Mouse (Mus musculus): ENCODE results near the gene Lck. TPM values are rescaled to one million over a fixed set of nuclear protein-coding genes. Genes with fewer than 3 reads are reported as not detected.
"Not testable (repeated sequence)": the region's sequence is repeated elsewhere in the genome, so short reads cannot be mapped to it uniquely, and the experiment has no call there.

Gene Lck
- polyA plus RNA-seq, 1 experiment from 2014 or later: 7.5 TPM

GRCm38 (mm10) chr4:129540012-129540411 lies 33.4 kb downstream of the Lck start:
- Histone ChIP-seq H3K4me3 (ENCODE audit: low read depth, low read length) (no peak overlapping the region), H3K27me3 (ENCODE audit: control insufficient read depth, insufficient read depth, low read length) (no peaks in the 10 kb centered on the region), H3K27ac (ENCODE audit: low read length) (no peak overlapping the region), H3K4me1 (ENCODE audit: control insufficient read depth, insufficient read depth, low read length) (peaks cover 9% of the 10 kb centered on the region), H3K9ac (replicated peaks; ENCODE audit: low read depth, low read length) (no peak overlapping the region), H3K9me3 (ENCODE audit: control insufficient read depth, low read depth, low read length) (no peaks in the 10 kb centered on the region), H3K4me2 (replicated peaks; ENCODE audit: low read depth, low read length) (no peak overlapping the region), H3K36me3 (ENCODE audit: control insufficient read depth, insufficient read depth, low read length) (peaks cover 4% of the 10 kb centered on the region; the same call in 1 of the 2 replicates)
- no peak for ATAC-seq (ENCODE audit: insufficient number of reproducible peaks, insufficient read depth, low FRiP score, low read depth)
- WGBS: 92% methylated on average over 6 of the region's 6 CpGs

GRCm38 (mm10) chr4:129528901-129529300 lies 44.5 kb downstream of the Lck start:
- H3K4me2 ChIP-seq (replicated peaks; ENCODE audit: low read depth, low read length); H3K27ac ChIP-seq (ENCODE audit: low read length); H3K4me3 ChIP-seq (ENCODE audit: low read depth, low read length); H3K27me3 ChIP-seq (ENCODE audit: control insufficient read depth, insufficient read depth, low read length); H3K9ac ChIP-seq (replicated peaks; ENCODE audit: low read depth, low read length); ATAC-seq (ENCODE audit: insufficient number of reproducible peaks, insufficient read depth, low FRiP score, low read depth); H3K4me1 ChIP-seq (ENCODE audit: control insufficient read depth, insufficient read depth, low read length); H3K9me3 ChIP-seq (ENCODE audit: control insufficient read depth, low read depth, low read length): not testable (repeated sequence)
- 96% methylated on average over 5 of the region's 6 CpGs for WGBS
- H3K36me3 ChIP-seq (ENCODE audit: control insufficient read depth, insufficient read depth, low read length): peaks cover 56% of the 10 kb centered on the region

DNA sequence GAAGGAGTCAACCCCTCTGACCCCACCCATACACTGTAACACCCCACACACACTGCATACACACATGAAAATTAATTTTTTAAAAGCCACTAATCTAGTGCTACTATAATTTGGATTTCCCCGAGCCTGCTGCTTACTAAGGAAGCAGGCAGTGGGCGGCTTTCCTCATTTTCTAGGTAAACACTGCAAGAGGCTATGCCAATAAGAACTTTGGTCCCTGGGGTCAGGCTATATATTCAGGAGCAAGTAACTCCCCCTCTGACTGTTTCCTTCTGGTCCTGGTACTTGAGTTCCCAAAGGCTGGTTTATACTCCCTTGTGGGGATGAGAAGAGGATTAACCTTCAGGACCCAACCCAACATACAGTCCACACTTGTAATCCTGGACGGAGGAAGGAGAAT lies 47.6 kb downstream of the Lck start:
- no peak overlapping the region for H3K4me3 ChIP-seq (ENCODE audit: low read depth, low read length)
- H3K4me2 ChIP-seq (replicated peaks; ENCODE audit: low read depth, low read length): no peak overlapping the region
- H3K4me1 ChIP-seq (ENCODE audit: control insufficient read depth, insufficient read depth, low read length): no peaks in the 10 kb centered on the region
- no peaks in the 10 kb centered on the region for H3K9me3 ChIP-seq (ENCODE audit: control insufficient read depth, low read depth, low read length)
- peaks cover 67% of the 10 kb centered on the region for H3K36me3 ChIP-seq (ENCODE audit: control insufficient read depth, insufficient read depth, low read length)
- no peak overlapping the region for H3K27ac ChIP-seq (ENCODE audit: low read length)
- H3K27me3 ChIP-seq (ENCODE audit: control insufficient read depth, insufficient read depth, low read length): no peaks in the 10 kb centered on the region
- WGBS: 79% methylated on average over 3 of the region's 3 CpGs
- no peak for ATAC-seq (ENCODE audit: insufficient number of reproducible peaks, insufficient read depth, low FRiP score, low read depth)
- H3K9ac ChIP-seq (replicated peaks; ENCODE audit: low read depth, low read length): no peak overlapping the region

GRCm38 (mm10) chr4:129525338-129525737 lies 48.1 kb downstream of the Lck start:
- Histone ChIP-seq H3K4me3 (ENCODE audit: low read depth, low read length) (no peak overlapping the region), H3K27me3 (ENCODE audit: control insufficient read depth, insufficient read depth, low read length) (no peaks in the 10 kb centered on the region), H3K36me3 (ENCODE audit: control insufficient read depth, insufficient read depth, low read length) (peaks cover 65% of the 10 kb centered on the region), H3K4me1 (ENCODE audit: control insufficient read depth, insufficient read depth, low read length) (no peaks in the 10 kb centered on the region), H3K9me3 (ENCODE audit: control insufficient read depth, low read depth, low read length) (no peaks in the 10 kb centered on the region), H3K4me2 (replicated peaks; ENCODE audit: low read depth, low read length) (no peak overlapping the region), H3K9ac (replicated peaks; ENCODE audit: low read depth, low read length) (no peak overlapping the region), H3K27ac (ENCODE audit: low read length) (no peak overlapping the region)
- ATAC-seq (ENCODE audit: insufficient number of reproducible peaks, insufficient read depth, low FRiP score, low read depth): no peak
- 86% methylated on average over 5 of the region's 5 CpGs for WGBS

DNA sequence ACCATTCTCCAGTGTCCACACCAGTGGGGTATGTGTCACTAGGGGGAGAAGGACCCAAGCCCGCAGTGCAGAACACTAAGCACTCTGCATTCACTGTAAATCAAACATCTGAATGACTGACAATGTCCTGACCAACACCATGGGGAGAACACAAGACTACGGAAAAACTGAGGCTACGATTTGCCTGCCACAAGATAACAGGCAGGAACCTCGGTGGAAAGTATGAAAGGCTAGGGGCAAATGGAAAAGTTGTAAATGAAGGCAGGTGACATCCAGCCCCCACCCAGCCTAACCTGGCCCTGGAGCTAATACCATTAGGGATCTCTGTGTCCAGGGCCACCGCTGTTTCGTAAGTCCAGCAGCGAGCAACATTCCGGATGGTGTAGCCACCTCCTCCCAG lies 54.9 kb downstream of the Lck start:
- no peak overlapping the region for H3K9ac ChIP-seq (replicated peaks; ENCODE audit: low read depth, low read length)
- no peaks in the 10 kb centered on the region for H3K27me3 ChIP-seq (ENCODE audit: control insufficient read depth, insufficient read depth, low read length)
- peaks cover 9% of the 10 kb centered on the region; the same call in 1 of the 2 replicates for H3K4me1 ChIP-seq (ENCODE audit: control insufficient read depth, insufficient read depth, low read length)
- no peak overlapping the region for H3K4me2 ChIP-seq (replicated peaks; ENCODE audit: low read depth, low read length)
- no peaks in the 10 kb centered on the region for H3K9me3 ChIP-seq (ENCODE audit: control insufficient read depth, low read depth, low read length)
- H3K36me3 ChIP-seq (ENCODE audit: control insufficient read depth, insufficient read depth, low read length): peaks cover 57% of the 10 kb centered on the region
- ATAC-seq (ENCODE audit: insufficient number of reproducible peaks, insufficient read depth, low FRiP score, low read depth): no peak
- 90% methylated on average over 8 of the region's 8 CpGs for WGBS
- H3K4me3 ChIP-seq (ENCODE audit: low read depth, low read length): no peak overlapping the region
- no peak overlapping the region for H3K27ac ChIP-seq (ENCODE audit: low read length)

GRCm38 (mm10) chr4:129516925-129517324 lies 56.5 kb downstream of the Lck start:
- Histone ChIP-seq H3K27ac (ENCODE audit: low read length) (peak overlapping the region; percentile 78), H3K36me3 (ENCODE audit: control insufficient read depth, insufficient read depth, low read length) (peaks cover 42% of the 10 kb centered on the region), H3K4me2 (replicated peaks; ENCODE audit: low read depth, low read length) (no peak overlapping the region), H3K4me1 (ENCODE audit: control insufficient read depth, insufficient read depth, low read length) (peaks cover 9% of the 10 kb centered on the region; the same call in 1 of the 2 replicates), H3K27me3 (ENCODE audit: control insufficient read depth, insufficient read depth, low read length) (no peaks in the 10 kb centered on the region), H3K9ac (replicated peaks; ENCODE audit: low read depth, low read length) (no peak overlapping the region), H3K4me3 (ENCODE audit: low read depth, low read length) (no peak overlapping the region), H3K9me3 (ENCODE audit: control insufficient read depth, low read depth, low read length) (no peaks in the 10 kb centered on the region)
- WGBS: 24% methylated on average over 2 of the region's 2 CpGs
- peak; percentile 29; the same call in 1 of the 2 replicates for ATAC-seq (ENCODE audit: insufficient number of reproducible peaks, insufficient read depth, low FRiP score, low read depth)

- peak; percentile 21; the same call in 1 of the 2 replicates for ATAC-seq (ENCODE audit: insufficient number of reproducible peaks, insufficient read depth, low FRiP score, low read depth)
- 0% methylated on average over 32 of the region's 35 CpGs for WGBS
Observed at GRCm38 (mm10) chr4:129514300-129514898, 59.0 kb downstream of the Lck start.

DNA sequence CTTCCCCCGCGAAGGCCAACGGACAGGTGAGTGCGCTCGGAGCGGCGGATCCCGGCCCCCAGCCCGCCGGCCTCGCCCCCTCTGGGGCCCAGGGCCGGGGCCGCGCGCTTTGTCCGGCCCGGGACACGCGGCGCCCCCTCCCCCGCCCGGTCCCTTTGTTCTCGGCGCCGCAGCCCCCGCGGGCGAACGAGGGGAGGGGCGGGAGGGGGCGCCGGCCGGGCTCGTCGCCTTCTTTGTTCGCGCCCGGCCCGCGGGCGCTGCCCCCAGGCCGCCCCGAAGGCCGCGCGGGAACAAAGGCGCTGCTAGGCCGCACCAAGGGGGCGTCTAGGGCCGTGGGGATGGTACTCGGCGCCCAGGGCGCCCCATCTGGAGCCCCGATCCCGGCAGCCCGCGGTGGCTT lies 59.5 kb downstream of the Lck start:
- Histone ChIP-seq H3K4me3 (ENCODE audit: low read depth, low read length) (peak overlapping the region; percentile 100), H3K4me2 (replicated peaks; ENCODE audit: low read depth, low read length) (peak overlapping the region; percentile 59), H3K4me1 (ENCODE audit: control insufficient read depth, insufficient read depth, low read length) (peaks cover 12% of the 10 kb centered on the region; the same call in 1 of the 2 replicates), H3K9me3 (ENCODE audit: control insufficient read depth, low read depth, low read length) (no peaks in the 10 kb centered on the region), H3K36me3 (ENCODE audit: control insufficient read depth, insufficient read depth, low read length) (peaks cover 29% of the 10 kb centered on the region), H3K9ac (replicated peaks; ENCODE audit: low read depth, low read length) (peak overlapping the region; percentile 100), H3K27ac (ENCODE audit: low read length) (peak overlapping the region; percentile 97), H3K27me3 (ENCODE audit: control insufficient read depth, insufficient read depth, low read length) (no peaks in the 10 kb centered on the region)
- ATAC-seq (ENCODE audit: insufficient number of reproducible peaks, insufficient read depth, low FRiP score, low read depth): no peak; the same call in 1 of the 2 replicates
- 2% methylated on average over 32 of the region's 57 CpGs for WGBS

More at GRCm38 (mm10) chr4:129514300-129514898, 59.0 kb downstream of the Lck start:
- no peaks in the 10 kb centered on the region for H3K9me3 ChIP-seq (ENCODE audit: control insufficient read depth, low read depth, low read length)
- H3K4me3 ChIP-seq (ENCODE audit: low read depth, low read length): peak overlapping the region; percentile 100
- peaks cover 29% of the 10 kb centered on the region for H3K36me3 ChIP-seq (ENCODE audit: control insufficient read depth, insufficient read depth, low read length)
- H3K4me1 ChIP-seq (ENCODE audit: control insufficient read depth, insufficient read depth, low read length): peaks cover 9% of the 10 kb centered on the region; the same call in 1 of the 2 replicates
- peak overlapping the region; percentile 97 for H3K27ac ChIP-seq (ENCODE audit: low read length)
- no peaks in the 10 kb centered on the region for H3K27me3 ChIP-seq (ENCODE audit: control insufficient read depth, insufficient read depth, low read length)
- peak overlapping the region; percentile 59 for H3K4me2 ChIP-seq (replicated peaks; ENCODE audit: low read depth, low read length)
- peak overlapping the region; percentile 100 for H3K9ac ChIP-seq (replicated peaks; ENCODE audit: low read depth, low read length)

All from stomach, embryonic 14.5 days (tissue).